Mouse (Mus musculus) left cerebral cortex, postnatal 36 days (tissue): Measurements from ENCODE around the gene Mitd1. TPM values are rescaled to one million over a fixed set of nuclear protein-coding genes. Genes with fewer than 3 reads are reported as not detected.

Experiments
- DNase-seq, 2 experiments: peaks; one replicate each; pipeline ENCODE4 v3.0.0; 2021 to 2022; ENCODE audit warnings: low spot score in 2 of 2, mixed read lengths in 1 of 2
- intact Hi-C: fragments of 180-260 bp; cut with DNase I; formaldehyde crosslinking; loops from one replicate; pipeline ENCODE4 v1.15.1; 2025
- total RNA-seq, 2 experiments: library from RNA; stranded (reverse); gene quantifications; 2 replicates each; pipeline ENCODE4 v1.2.3; 2021

Gene Mitd1
- total RNA-seq, 2 experiments from 2014 or later = 9.1 to 10.5 TPM

GRCm38 (mm10) chr1:37871704-37872103, 18.5 kb downstream of the Mitd1 start, which contains the start of gene Lipt1:
TSS of gene Lipt1 (plus strand) at chr1:37871738.
- intact Hi-C loops = no loop called here
- DNase-seq = peak in 1 of 2 experiments; percentile 29

- intact Hi-C loops = loop anchor here (5.0 kb wide), 1 partner anchor 192 kb away; no protein-coding TSS in a partner anchor
- DNase-seq = no peak
Observed at GRCm38 (mm10) chr1:37869362-37869761, 20.8 kb downstream of the Mitd1 start.

GRCm38 (mm10) chr1:37868640-37869039, 21.6 kb downstream of the Mitd1 start:
- DNase-seq = no peak
- intact Hi-C loops = loop anchor here (5.0 kb wide), 1 partner anchor 191 kb away; no protein-coding TSS in a partner anchor

- no peak for DNase-seq
- intact Hi-C loops = loop anchor here (5.0 kb wide), 1 partner anchor 191 kb away; no protein-coding TSS in a partner anchor
Observed at GRCm38 (mm10) chr1:37867684-37868322, 22.4 kb downstream of the Mitd1 start.

GRCm38 (mm10) chr1:37867056-37867455, 23.2 kb downstream of the Mitd1 start:
- DNase-seq = no peak
- intact Hi-C loops = loop anchor here (5.0 kb wide), 1 partner anchor 190 kb away; no protein-coding TSS in a partner anchor

GRCm38 (mm10) chr1:37866286-37866685, 23.9 kb downstream of the Mitd1 start, which contains the start of gene Tsga10:
TSS of gene Tsga10 (minus strand) at chr1:37866429.
- intact Hi-C loops = loop anchor here (5.0 kb wide), 1 partner anchor 189 kb away; no protein-coding TSS in a partner anchor
- DNase-seq = no peak

- no peak for DNase-seq
- intact Hi-C loops = loop anchor here (2.0 to 5.0 kb wide), 3 partner anchors 25 to 188 kb away; partner anchors contain the start of genes Mitd1 and Mrpl30
Observed at GRCm38 (mm10) chr1:37865401-37866215, 24.6 kb downstream of the Mitd1 start.

GRCm38 (mm10) chr1:37864511-37865400, 25.5 kb downstream of the Mitd1 start:
- peak; percentile 100 for DNase-seq
- intact Hi-C loops = loop anchor here (1.0 to 5.0 kb wide), 4 partner anchors 26 to 187 kb away; partner anchors contain the start of genes Mitd1 and Mrpl30

- intact Hi-C loops = no loop called here
- DNase-seq = no peak
Observed at GRCm38 (mm10) chr1:37850696-37851095, 39.5 kb downstream of the Mitd1 start.

- no peak for DNase-seq
- intact Hi-C loops = no loop called here
Observed at GRCm38 (mm10) chr1:37846878-37847277, 43.3 kb downstream of the Mitd1 start.

GRCm38 (mm10) chr1:37831681-37832080, 58.5 kb downstream of the Mitd1 start:
- DNase-seq = no peak
- intact Hi-C loops = no loop called here

Other genes with a start within 250 kb of the Mitd1 start
- gene 2010300C02Rik, start 170.3 kb downstream of the Mitd1 start, total RNA-seq = 100 to 1,000 TPM; 268 to 288 TPM
- gene Tsga10, start 24.0 kb downstream of the Mitd1 start, total RNA-seq = 10 to 100 TPM; 16.2 to 25.2 TPM
- gene Lipt1, start 18.7 kb downstream of the Mitd1 start, total RNA-seq = 1 to 10 TPM; 8.0 to 9.9 TPM
- gene Mrpl30, start 66 bp upstream of the Mitd1 start, total RNA-seq = 100 to 1,000 TPM; 125 to 137 TPM
- gene Lyg2, start 26.1 kb upstream of the Mitd1 start, total RNA-seq = not detected
- not detected for gene Lyg1, start 67.3 kb upstream of the Mitd1 start, total RNA-seq
- gene Txndc9, start 107.5 kb upstream of the Mitd1 start, total RNA-seq = 10 to 100 TPM; 61.1 to 61.4 TPM
- 10 to 100 TPM; 33.0 to 40.3 TPM for gene Eif5b, start 107.6 kb upstream of the Mitd1 start, total RNA-seq
- gene Rev1, start 239.4 kb upstream of the Mitd1 start, total RNA-seq = 10 to 100 TPM; 33.6 to 42.2 TPM